Mouse (Mus musculus): ENCODE data around the gene Exoc2.

Exoc2 gene

DNA sequence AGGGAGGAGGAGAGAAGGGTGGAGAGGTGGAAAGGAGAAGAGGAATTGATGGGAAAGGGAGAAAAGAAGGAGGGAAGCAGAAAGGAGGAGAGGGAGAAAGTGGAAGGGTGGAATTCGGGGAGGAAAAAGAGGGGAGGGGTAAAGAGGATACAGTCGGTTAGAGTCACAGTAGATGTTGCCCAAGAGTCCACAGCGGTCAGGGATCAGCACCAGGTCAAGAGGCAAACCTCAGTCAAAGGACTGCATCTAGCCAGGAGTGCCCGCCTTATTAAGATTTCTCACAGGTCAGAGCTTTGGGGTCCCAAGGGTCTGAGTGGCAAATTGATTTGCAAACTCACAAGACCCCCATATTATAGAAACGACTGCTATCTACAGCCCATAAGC lies 346 bp upstream of the Exoc2 start:
- in situ Hi-C loops (cut with MboI, MseI), result loop anchor here (5.0 to 10.0 kb wide), 2 partner anchors 57 to 419 kb away; no protein-coding TSS in a partner anchor

DNA sequence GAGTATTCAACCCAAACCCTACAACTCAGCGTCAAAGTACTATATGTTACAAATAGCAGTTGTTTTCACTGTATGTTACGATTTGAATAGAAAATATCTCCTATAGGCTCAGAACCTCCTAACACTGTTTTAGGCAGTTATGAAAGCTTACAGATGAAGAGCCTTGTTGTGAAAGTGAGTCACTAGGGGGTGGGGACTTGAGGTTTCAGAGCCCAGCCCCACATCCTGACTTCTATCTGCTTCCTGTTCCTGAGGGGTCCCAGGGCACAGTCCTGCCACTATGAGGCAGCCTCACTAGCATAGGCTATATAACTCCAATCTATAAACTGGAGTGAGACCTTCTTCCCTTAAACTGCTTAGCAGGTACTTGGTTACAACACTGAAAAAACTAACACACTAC lies 1.8 kb downstream of the Exoc2 start:
- in situ Hi-C loops (cut with MboI, MseI), result loop anchor here (5.0 to 10.0 kb wide), 2 partner anchors 55 to 417 kb away; no protein-coding TSS in a partner anchor

DNA sequence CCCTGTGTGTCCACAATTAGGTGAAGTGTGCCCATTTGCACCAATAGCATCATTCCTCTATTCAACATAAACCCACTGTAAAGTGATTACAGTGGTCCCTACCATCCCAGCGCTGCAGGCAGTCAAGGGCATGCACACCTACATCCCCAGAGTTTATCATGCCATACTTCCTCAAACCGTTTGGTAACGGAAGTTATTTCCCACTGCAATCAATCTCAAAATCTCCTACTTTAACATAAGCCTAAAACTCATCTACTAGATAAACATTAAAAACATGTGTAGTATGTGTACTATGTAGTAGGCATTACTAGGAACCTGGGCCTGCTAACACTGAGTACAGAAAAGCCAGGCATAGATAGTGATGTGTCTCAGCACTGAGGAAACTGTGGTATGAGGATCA lies 2.8 kb downstream of the Exoc2 start:
- in situ Hi-C loops (cut with MboI, MseI), result loop anchor here (5.0 to 10.0 kb wide), 2 partner anchors 54 to 416 kb away; no protein-coding TSS in a partner anchor

DNA sequence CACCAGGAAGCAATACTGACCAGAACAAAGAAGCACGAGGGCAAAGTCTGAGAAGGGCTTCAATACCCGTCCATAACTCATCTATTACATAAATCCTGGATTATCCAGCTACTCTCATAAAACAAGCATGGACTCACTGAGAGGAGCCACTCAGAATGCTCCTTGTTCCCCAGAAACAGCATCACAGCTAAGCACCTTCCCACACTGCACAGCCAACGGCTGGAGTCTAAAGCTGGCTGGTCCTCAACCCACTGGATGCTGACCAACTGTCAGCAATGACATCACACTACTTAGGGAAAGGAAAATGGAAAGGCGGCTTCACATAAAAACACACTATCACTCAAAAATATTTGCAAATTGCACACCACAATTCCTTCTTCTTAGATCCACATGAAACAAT lies 5.6 kb downstream of the Exoc2 start:
- in situ Hi-C loops (cut with MboI, MseI), result no loop called here

DNA sequence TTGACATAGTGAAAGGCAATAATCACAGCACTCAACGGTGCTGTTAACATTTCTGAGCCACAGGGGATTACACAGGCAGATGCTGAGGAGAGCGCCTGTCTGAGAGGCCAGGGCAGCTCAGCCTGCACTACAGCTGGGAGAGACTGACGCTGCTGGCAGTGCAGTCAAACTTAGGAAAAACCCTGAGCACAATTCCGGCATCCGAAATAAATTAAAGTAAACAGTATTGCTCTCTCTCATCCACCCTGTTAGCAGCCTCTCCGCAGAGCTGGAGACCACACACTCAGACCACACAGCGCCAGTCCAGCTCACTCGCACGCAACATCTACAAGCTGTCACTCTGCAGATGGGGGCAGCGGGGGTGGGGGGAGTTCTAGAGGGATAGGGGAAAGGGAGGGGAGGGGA lies 7.4 kb downstream of the Exoc2 start:
- in situ Hi-C loops (cut with MboI, MseI), result no loop called here

DNA sequence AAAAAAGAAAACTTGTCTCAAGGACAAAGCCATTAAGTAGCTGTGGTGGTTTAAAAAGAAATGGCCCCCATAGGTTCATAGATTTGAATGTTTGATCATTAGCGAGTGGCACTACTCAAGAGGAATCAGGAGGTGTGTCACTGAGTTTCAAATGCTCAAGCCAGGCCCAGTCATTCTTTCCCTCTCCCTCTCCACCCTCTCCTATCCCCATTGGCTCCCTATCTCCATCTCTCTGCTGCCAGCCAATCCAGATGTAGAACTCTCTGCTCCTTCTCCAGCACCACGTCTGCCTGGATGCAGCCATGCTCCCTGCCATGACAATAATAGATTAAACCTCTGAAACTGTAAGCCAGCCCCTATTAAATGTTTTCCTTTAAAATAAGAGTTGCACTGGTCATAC lies 12.0 kb downstream of the Exoc2 start:
- in situ Hi-C loops (cut with MboI, MseI), result no loop called here

DNA sequence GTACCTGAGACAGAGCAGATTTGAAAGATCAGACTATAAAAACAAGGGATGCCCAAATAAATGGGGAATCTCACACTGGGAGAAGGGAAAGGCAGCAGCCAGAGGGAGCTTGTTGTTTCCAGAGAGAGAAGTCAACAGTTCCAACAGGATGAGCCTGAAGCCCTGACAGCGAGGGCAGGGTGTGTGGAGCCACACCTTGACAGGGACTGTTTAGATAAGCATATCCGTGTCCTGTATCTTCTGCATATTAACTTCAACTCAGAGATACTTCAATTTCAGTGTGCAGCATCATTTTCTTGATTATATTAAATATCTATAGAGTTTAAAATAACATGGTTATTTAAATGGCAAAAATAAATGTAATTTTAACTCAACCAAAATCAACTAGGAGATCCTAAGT lies 13.2 kb downstream of the Exoc2 start:
- in situ Hi-C loops (cut with MboI, MseI), result no loop called here

DNA sequence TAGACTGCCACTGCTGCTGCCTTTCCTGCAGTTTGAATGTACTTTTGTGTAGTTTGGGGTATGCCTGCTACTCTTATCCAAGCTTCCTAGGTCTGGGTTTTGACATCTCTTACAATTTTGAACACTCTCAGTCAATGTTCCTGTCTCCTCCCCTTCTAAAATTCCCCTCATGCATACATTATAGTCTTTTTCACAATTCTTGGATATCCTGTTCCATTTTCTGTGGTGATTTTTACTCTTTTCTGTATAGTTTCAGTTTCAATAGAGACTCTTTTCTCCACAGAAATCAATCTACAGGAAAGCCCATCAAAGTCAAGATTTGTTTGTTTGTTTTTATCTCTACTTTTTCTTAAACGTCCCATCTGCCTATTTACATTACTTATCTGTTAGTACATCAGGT lies 20.3 kb downstream of the Exoc2 start:
- in situ Hi-C loops (cut with MboI, MseI), result no loop called here

DNA sequence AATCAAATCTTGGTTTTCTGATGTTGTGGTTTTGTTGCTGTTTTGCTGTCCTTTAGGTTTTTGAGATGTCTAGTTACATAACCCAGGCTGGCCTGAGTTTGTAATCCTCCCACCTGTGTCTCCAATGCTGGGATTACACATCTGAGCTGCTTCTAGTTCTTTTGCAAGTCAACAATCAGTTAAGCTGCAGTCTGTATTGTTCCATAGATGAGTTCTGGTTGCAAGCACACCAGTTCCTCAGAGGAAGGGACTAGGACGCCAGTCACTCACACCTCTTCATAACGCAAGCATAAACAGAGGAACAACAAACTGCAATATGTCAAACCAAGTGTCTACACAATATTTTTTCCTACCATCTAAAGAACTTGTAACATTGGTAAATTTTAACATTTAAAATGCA lies 21.8 kb downstream of the Exoc2 start:
- in situ Hi-C loops (cut with MboI, MseI), result no loop called here

DNA sequence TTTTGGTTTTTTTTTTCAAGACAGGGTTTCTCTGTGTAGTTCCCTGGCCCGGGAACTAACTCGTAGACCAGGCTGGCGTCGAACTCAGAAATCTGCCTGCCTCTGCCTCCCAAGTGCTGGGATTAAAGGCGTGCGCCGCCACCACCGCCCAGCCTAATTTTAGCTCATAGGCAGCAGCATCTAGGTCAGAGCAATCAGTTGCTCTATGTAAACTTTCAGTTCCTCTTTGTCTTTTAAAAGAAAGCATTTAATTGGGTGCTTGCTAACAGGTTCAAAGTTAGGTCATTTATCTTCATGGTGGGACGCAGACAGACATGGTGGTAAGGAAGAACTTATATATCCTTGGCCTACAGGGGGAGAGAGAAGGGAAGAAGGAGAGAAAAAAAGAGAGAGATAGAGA lies 24.7 kb downstream of the Exoc2 start:
- in situ Hi-C loops (cut with MboI, MseI), result no loop called here

DNA sequence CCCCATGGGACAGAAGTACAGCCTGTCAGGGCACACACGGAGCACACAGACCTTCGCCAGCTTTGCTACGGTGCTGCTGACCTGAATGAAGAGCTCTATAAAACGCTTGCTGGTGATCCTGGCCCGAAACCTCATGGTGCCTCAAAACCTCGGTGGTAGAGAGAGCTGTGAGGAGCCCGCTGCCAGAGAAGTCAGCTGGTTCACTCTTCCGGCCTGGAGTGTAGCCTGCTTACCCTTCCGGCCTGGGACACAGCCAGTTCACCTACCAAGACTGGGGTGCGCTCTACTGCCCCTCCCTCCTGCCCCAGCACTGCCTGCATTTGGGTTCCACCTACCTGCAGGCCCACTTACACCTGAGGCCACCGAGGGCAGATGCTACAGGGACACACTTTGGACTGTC lies 26.4 kb downstream of the Exoc2 start, which contains the start of gene Hus1b:
Gene Hus1b (minus strand): TSS at position 220 of the 400 bp plus-strand sequence.
- in situ Hi-C loops (cut with MboI, MseI), result no loop called here

DNA sequence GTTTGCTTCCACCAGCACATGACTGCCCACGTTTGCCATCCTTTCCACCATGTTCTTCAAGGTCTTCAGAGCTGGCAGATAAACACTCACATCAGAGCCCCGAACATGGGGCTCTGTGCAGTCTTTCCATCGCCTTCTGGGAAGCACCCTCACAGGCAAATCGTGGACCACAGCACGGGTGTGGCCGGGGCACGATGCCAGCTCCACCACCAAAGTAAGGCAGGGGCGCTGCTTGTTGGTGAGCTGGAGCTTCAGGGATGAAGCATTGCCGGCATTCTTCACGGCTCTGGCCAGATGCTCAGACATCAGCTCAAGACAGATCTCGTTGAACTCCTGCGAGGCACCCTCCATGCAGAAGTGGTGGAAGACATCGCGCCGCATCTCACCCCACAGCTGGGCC lies 26.8 kb downstream of the Exoc2 start:
- in situ Hi-C loops (cut with MboI, MseI), result no loop called here

DNA sequence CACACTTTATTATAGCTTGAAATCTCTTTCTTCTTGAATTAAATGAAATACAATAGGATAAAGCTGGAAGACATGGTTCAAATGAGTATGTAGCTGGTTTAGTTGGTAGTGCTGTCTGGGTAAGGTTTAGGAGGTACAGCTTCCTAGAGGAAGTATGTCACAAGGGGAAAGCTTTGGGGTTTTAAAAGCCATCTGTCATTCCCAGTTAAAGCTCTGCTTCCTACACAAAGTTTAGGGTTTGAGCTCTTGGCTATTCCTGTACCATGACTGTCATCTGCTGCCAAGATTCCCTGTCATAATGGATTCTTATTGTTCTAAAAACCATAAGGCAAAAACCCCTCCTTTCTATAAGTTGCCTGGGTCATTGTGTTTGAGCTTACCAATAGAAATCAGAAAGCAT lies 28.1 kb downstream of the Exoc2 start:
- in situ Hi-C loops (cut with MboI, MseI), result no loop called here

DNA sequence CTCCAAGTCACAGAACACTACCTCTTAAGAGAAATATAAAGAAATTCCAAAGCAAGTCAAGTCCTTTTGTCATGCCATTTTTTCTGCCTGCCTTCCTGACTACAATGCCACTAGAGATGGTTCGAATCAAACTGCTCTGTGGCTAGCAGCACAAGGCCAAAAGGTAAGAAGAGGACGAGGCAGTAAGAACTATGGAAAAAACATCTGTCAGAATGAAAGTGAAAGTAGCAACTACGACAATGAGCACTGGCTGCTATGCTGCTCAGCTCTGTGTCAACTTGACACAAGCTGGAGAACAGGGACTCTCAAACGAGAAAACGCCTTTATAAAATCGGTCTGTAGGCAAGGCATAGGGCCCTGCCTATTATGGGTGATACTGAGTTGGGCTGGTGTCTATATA lies 40.9 kb downstream of the Exoc2 start:
- in situ Hi-C loops (cut with MboI, MseI), result no loop called here

DNA sequence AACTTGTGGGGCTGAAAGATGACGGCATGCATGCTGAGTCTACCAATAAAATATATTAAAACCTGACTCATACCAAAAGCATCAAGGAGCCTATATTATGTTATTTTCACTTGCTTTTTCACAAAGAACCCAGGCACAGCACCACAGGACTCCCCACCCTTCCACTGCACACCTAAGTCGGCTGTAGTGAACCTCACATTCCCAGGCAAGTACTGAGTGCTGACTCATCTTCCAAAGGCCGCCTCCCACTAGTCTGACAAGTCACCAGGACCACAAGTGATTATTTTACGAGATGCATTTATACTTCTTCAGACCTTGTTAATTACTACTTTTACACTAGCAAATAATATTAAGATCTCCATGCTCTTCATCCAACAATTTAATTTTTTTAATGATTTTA lies 42.3 kb downstream of the Exoc2 start:
- in situ Hi-C loops (cut with MboI, MseI), result no loop called here

DNA sequence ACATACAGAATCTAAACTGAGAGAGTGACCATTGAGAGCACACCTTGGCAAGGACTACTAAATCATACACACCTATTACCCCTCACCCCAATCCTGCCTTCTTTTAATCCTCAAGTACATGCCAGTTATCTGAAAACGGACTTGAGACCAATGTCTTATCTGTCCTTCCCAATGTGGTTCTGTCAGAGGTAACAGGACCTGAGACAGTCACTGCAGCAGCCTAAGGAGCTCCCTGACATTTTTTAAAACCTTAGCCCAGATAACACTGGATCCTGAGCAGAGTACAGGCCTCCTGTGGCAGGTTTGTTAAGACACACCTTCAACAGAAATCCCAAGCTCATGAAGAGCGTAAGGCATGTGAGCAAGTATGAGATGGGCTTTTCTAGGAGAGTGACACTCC lies 44.8 kb downstream of the Exoc2 start:
- in situ Hi-C loops (cut with MboI, MseI), result loop anchor here (10.0 kb wide), 1 partner anchor 1486 kb away; no protein-coding TSS in a partner anchor

DNA sequence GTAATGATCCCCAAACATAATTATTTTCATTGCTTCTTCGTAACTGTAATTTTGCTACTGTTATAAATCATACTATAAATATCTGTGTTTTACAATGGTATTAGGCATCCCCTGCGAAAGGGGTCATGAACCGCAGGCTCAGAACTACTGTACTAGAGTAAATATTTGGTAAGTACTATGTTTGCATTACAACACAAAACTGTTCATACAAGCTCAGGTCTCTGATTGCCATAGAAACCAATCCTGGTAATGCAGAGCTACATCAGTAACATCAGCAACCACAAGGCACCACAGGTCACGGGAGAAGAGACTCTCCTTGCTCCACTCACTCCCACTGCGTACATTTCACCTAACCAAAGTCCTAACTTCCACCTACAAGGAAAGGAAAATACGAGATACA lies 49.6 kb downstream of the Exoc2 start:
- in situ Hi-C loops (cut with MboI, MseI), result loop anchor here (10.0 kb wide), 1 partner anchor 1491 kb away; no protein-coding TSS in a partner anchor

DNA sequence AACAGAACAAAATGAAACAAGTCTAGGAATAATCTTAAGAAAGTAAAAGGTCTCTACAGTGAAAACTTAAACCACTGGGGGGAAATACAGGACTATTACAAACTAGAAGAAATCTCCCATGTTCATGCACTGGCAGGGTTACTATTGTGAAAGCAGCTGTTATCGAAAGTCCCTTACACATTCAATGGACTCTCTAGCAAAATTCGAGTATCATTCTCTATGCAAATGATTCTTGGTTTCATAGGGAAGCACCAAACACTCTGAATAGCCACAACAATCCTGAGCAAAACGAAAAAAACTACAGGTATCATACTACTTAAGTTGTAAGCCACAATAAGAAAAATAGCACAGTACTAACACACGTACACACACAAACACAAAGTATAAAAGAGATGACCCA lies 52.0 kb downstream of the Exoc2 start:
- in situ Hi-C loops (cut with MboI, MseI), result loop anchor here (10.0 kb wide), 1 partner anchor 1493 kb away; no protein-coding TSS in a partner anchor

DNA sequence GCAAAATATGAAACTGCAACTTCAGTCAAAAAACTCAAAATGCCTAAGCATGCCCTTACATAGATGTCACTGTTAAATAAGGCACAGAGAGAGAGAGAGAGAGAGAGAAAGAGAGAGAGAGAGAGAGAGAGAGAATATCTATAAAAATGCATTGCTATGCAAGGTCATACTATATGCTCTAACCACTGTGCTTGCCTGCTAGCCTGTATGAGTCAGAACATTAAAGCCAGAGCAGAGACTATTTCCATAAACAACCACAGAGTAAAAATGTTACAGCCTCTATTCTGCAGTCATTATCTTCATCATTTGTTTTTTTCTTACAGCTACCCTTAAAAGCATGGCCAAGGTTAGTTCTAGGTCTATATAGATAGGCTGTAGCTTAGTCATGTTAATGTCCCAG lies 60.1 kb downstream of the Exoc2 start:
- in situ Hi-C loops (cut with MboI, MseI), result loop anchor here (10.0 kb wide), 1 partner anchor 1071 kb away; no protein-coding TSS in a partner anchor

DNA sequence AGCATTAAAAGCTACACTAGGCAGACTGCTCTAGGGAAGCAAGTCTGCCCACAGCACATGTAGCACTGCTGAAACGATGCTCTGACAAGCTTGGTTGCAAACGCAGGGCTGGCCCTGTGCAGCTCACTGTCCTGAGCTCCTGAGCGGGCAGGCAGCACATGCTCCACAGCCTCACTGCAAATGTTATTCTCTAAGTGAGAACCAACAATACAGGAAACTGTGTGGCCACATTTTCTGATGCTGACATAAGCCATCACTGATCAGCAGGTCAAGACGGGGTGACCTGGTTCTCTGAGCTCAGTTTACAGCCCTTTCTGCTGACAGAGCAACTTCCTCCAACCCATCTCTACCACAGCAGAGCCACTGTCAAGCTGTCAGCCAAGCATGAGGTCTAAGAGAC lies 60.9 kb downstream of the Exoc2 start:
- in situ Hi-C loops (cut with MboI, MseI), result loop anchor here (10.0 kb wide), 1 partner anchor 1072 kb away; no protein-coding TSS in a partner anchor

DNA sequence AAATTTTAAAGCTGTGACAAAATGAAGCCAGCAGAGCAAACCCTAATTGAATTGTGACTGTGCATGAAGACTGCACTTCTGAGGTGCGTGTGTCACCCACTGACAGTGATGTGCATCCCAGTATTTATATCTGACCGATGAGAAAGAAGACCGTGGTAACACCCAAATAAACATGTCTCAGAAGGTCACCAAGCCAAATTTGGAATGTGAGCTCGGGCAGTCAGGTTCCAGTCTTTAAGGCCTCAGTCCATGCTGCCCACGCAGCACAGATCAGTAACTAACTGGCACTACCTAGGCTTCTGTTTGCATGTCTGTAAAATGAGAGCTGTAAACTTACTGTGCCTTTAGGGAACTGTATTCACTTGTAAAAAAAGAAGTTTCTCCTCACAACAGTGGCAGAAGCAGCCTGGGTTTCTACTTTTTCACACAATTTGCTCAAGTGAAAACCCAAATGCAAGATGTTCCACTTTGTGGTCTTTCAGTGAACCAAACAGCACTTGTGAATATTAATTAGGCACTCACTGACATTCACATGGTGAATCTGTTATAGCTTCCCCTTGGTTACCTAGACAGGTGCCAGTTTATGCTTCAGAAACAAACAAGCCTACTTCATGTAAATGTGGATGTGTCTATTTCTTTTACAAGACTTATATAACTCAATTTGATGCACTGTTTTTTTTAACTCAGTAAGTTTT lies 61.8 kb downstream of the Exoc2 start:
- in situ Hi-C loops (cut with MboI, MseI), result loop anchor here (10.0 kb wide), 1 partner anchor 1073 kb away; no protein-coding TSS in a partner anchor

DNA sequence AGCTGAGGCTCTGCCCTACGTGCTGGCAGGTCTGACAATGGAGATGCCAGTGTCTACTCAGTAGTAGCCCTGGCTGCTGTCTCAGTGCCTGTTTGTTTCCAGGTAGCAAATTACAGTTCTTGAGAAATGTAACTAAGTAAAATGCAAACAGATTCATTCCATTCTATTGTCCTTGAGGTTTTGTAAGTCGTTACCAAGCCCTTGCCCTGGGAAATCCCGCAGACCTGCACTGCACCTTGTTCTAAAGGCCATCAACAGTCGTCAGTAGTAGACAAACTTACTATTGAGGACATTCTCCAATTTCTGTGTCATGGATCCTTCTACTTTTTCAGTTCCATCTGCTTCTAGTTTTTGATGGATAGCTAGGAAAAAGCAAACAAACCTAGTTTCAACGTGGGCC lies 63.0 kb downstream of the Exoc2 start:
- in situ Hi-C loops (cut with MboI, MseI), result loop anchor here (10.0 kb wide), 1 partner anchor 1074 kb away; no protein-coding TSS in a partner anchor

DNA sequence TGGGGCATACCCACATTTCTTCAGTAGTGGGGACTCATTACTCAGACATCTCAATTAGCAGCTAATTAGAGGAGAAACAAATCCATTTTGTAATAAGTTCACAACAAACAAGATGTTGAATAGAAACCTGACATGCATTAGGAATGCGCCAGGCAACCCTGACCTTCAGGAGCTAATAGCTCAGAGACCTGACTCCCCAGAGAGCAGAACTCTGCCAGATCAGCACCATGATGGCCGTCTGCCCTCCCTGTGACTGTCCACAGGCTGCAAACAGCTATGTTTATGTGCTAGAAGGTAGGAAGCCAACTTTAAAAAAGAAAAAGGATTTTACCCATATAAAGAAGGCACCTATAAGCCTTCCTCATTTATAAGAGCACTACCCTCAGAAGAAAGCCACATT lies 71.6 kb downstream of the Exoc2 start:
- in situ Hi-C loops (cut with MboI, MseI), result no loop called here

All from T-helper 1 cell (primary cell).